Mouse (Mus musculus) lung, embryonic 15.5 days (tissue): Measurements from ENCODE around the gene Hist1h2bq. TPM values are rescaled to one million over a fixed set of nuclear protein-coding genes. Genes with fewer than 3 reads are reported as not detected.
"Not testable (repeated sequence)": the region's sequence is repeated elsewhere in the genome, so short reads cannot be mapped to it uniquely, and the experiment has no call there.

Experiments
- ATAC-seq: fragments of 200-750 bp; cut with Nextera tagmentation; 2 replicates; pipeline ENCODE4 v1.8.0; 2017; ENCODE audit warnings: moderate number of reproducible peaks, borderline replicate concordance; ENCODE audit not compliant: low FRiP score, low TSS enrichment; ENCODE audit errors: extremely low read depth
- H3K27ac ChIP-seq: fragments of 300-500 bp; sonication (generic); 2 replicates; pipeline ENCODE4 v1.5.1; 2015; ENCODE audit warnings: moderate library complexity, mild to moderate bottlenecking, inconsistent platforms
- H3K27me3 ChIP-seq: fragments of 300-500 bp; sonication (generic); 2 replicates; pipeline ENCODE4 v1.6.1; 2015; ENCODE audit warnings: inconsistent platforms
- H3K36me3 ChIP-seq: fragments of 300-500 bp; sonication (generic); 2 replicates; pipeline ENCODE4 v1.6.1; 2015; ENCODE audit warnings: inconsistent platforms
- H3K4me1 ChIP-seq: fragments of 300-500 bp; sonication (generic); 2 replicates; pipeline ENCODE4 v1.6.1; 2015; ENCODE audit warnings: inconsistent platforms
- H3K4me2 ChIP-seq: fragments of 300-500 bp; sonication (generic); 2 replicates; pipeline ENCODE4 v1.6.1; 2015; ENCODE audit warnings: inconsistent platforms, mild to moderate bottlenecking, moderate library complexity
- H3K4me3 ChIP-seq: fragments of 300-500 bp; sonication (generic); 2 replicates; pipeline ENCODE4 v1.5.1; 2015; ENCODE audit warnings: mild to moderate bottlenecking, inconsistent platforms
- H3K9ac ChIP-seq: fragments of 300-500 bp; sonication (generic); 2 replicates; pipeline ENCODE4 v1.6.1; 2015; ENCODE audit warnings: inconsistent platforms
- H3K9me3 ChIP-seq: fragments of 300-500 bp; sonication (generic); 2 replicates; pipeline ENCODE4 v1.6.1; 2016; ENCODE audit warnings: inconsistent platforms
- WGBS: fragments of 180-500 bp; shearing (Covaris S2); methylation state at CpG from one replicate; pipeline ENCODE4 v1.1.7; 2015; 5-methylcytosine and 5-hydroxymethylcytosine counted together
- polyA plus RNA-seq: library from polyadenylated mRNA; unstranded; fragments of >200 nt; fragmentation: Nextera tagmentation; extraction: Ambion mirVana; gene quantifications from 2 replicates; pipeline ENCODE4 v1.2.1, GENCODE M21; 2015

Gene Hist1h2bq
- polyA plus RNA-seq, 1 experiment from 2014 or later, result 23.1 TPM

DNA sequence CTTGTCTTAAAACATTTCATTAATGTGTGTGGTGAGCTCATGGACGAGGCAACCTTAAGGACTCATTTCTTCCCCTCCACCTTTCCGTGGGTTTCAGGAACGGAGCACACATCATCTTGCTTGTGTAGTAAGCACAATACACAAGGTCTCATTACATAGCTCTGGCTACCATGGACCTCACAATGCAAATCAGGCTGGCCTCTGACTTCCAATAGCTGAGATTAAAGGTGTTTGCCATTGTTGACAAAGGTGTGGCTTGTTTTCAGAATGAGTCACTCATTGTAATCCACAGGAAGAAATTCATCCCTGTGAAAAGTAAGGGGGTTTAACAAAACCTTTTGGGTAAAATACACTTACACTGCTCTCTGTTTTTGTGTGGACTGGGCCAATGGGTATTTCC is 18.5 kb upstream of the Hist1h2bq start:
- Histone ChIP-seq H3K4me3 (no peak overlapping the region), H3K9ac (no peak overlapping the region), H3K4me1 (no peaks in the 10 kb centered on the region), H3K4me2 (no peak overlapping the region), H3K9me3 (no peaks in the 10 kb centered on the region), H3K27me3 (no peaks in the 10 kb centered on the region), H3K36me3 (no peaks in the 10 kb centered on the region), H3K27ac (no peak overlapping the region)
- WGBS, result 68% methylated on average over 3 of the region's 3 CpGs
- no peak for ATAC-seq

GRCm38 (mm10) chr13:21820082-21820890 is 10.3 kb upstream of the Hist1h2bq start:
- not testable (repeated sequence) for ATAC-seq, H3K27me3 ChIP-seq, H3K9ac ChIP-seq, H3K4me1 ChIP-seq, H3K36me3 ChIP-seq, H3K9me3 ChIP-seq, H3K4me3 ChIP-seq, H3K27ac ChIP-seq, H3K4me2 ChIP-seq
- 68% methylated on average over 7 of the region's 16 CpGs for WGBS

DNA sequence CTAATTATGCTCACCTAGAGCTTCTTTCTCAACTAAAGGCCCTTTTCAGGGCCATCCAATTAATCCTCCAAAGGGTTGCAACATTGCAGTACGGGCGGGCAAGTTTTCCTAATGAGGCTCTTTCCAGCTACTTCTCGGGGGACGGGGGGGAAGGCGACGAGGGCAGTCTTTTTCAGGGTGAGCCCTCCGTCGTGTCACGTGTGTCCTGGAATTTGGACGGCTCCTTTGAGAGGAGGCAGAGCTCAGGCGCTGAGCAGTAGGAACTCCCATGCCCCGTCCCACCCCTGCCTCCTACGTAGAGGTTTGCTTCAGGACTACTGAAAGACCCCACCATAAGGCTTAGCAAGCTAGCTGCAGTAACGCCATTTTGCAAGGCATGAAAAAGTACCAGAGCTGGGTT is 2.1 kb upstream of the Hist1h2bq start:
- H3K36me3 ChIP-seq, H3K4me1 ChIP-seq, H3K9me3 ChIP-seq, H3K9ac ChIP-seq, H3K27me3 ChIP-seq: not testable (repeated sequence)
- ATAC-seq, result peak; percentile 36; the same call in 1 of the 2 replicates
- peak overlapping the region; percentile 45 for H3K4me2 ChIP-seq
- H3K27ac ChIP-seq, result peak overlapping the region; percentile 71
- peak overlapping the region; percentile 22; the same call in 1 of the 2 replicates for H3K4me3 ChIP-seq
- WGBS, result under 1% methylated on average over 14 of the region's 14 CpGs

- H3K9me3 ChIP-seq, H3K36me3 ChIP-seq, H3K27me3 ChIP-seq, H3K9ac ChIP-seq, H3K4me1 ChIP-seq: not testable (repeated sequence)
- Histone ChIP-seq H3K4me3 (peak within 1 kb of the TSS; percentile 22; the same call in 1 of the 2 replicates), H3K4me2 (peak within 1 kb of the TSS; percentile 45), H3K27ac (peak within 1 kb of the TSS; percentile 71)
- peak; percentile 64; the same call in 1 of the 2 replicates for ATAC-seq
- WGBS, result no CpG with 5 or more reads among the region's 24 CpGs
These were observed 1.5 kb upstream of the Hist1h2bq start, which contains the start of gene Hist1h4m for GRCm38 (mm10) chr13:21811539-21811938. Gene Hist1h4m (plus strand): TSS chr13:21811746.

DNA sequence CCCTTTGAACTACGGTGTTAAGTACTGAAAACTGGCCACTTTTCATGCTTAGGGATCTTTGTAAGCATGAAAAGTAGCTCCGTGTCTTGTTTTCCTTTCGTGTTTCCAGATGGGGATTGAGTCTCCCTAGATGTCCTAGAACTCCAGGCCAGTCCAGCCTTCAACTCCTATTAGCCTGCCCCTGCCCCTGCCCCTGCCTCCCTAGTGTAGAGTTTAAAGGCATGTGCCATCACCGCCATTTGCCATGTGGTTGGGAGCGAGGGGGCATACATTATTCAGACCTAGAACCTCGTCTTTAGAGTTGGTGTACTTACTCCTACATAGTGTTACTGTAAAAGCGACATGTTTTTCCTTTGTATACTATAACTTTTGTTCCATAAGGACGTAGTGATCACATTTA is 1.1 kb upstream of the Hist1h2bq start:
- no CpG with 5 or more reads among the region's 8 CpGs for WGBS
- not testable (repeated sequence) for H3K4me3 ChIP-seq, H3K4me2 ChIP-seq, H3K9ac ChIP-seq, H3K9me3 ChIP-seq, H3K36me3 ChIP-seq, H3K4me1 ChIP-seq, H3K27ac ChIP-seq, H3K27me3 ChIP-seq
- peak; percentile 28; the same call in 1 of the 2 replicates for ATAC-seq

- H3K27me3 ChIP-seq, H3K36me3 ChIP-seq, H3K9me3 ChIP-seq, H3K9ac ChIP-seq, H3K4me2 ChIP-seq, H3K4me3 ChIP-seq, H3K4me1 ChIP-seq, H3K27ac ChIP-seq: not testable (repeated sequence)
- WGBS, result no CpG with 5 or more reads among the region's 4 CpGs
- peak; percentile 62; the same call in 1 of the 2 replicates for ATAC-seq
These were observed 6.9 kb downstream of the Hist1h2bq start for GRCm38 (mm10) chr13:21803058-21803457.

GRCm38 (mm10) chr13:21797163-21797562 is 12.8 kb downstream of the Hist1h2bq start:
- H3K9ac ChIP-seq, H3K4me2 ChIP-seq, H3K27me3 ChIP-seq, ATAC-seq, H3K4me1 ChIP-seq, H3K9me3 ChIP-seq, H3K27ac ChIP-seq, H3K36me3 ChIP-seq, H3K4me3 ChIP-seq: not testable (repeated sequence)

DNA sequence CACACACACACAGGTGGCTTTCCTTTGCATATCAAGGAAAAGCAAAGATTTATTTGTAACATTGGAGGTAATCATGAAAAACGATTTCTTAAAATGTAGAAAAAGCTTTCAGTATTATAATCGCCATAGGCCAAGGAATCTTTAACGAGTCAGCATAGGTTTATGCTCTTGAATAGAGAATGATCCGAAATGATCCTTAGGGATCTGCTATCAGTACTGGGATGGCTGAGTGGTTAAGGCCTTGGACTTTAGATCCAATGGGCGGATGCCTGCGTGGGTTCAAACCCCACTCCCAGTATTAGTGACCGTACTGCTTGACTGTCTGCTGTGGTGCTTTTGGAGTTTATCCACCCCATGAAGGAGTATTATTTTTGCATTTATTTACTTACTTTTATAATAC is 14.4 kb downstream of the Hist1h2bq start:
- H3K4me2 ChIP-seq, result no peak overlapping the region
- no peak overlapping the region for H3K4me3 ChIP-seq
- no peaks in the 10 kb centered on the region for H3K27me3 ChIP-seq
- ATAC-seq, result no peak
- WGBS, result 91% methylated on average over 7 of the region's 7 CpGs
- no peaks in the 10 kb centered on the region for H3K36me3 ChIP-seq
- H3K9me3 ChIP-seq, result no peaks in the 10 kb centered on the region
- no peak overlapping the region for H3K9ac ChIP-seq
- peaks cover 8% of the 10 kb centered on the region; the same call in 1 of the 2 replicates for H3K4me1 ChIP-seq
- H3K27ac ChIP-seq, result no peak overlapping the region

GRCm38 (mm10) chr13:21790601-21791283 is 19.3 kb downstream of the Hist1h2bq start:
- no peaks in the 10 kb centered on the region for H3K27me3 ChIP-seq
- H3K36me3 ChIP-seq, result no peaks in the 10 kb centered on the region
- H3K4me1 ChIP-seq, result peaks cover 32% of the 10 kb centered on the region
- H3K9me3 ChIP-seq, result no peaks in the 10 kb centered on the region
- no peak for ATAC-seq
- 6% methylated on average over 17 of the region's 18 CpGs for WGBS
- peak overlapping the region; percentile 32 for H3K9ac ChIP-seq
- peak overlapping the region; percentile 63 for H3K27ac ChIP-seq
- peak overlapping the region; percentile 21 for H3K4me3 ChIP-seq
- H3K4me2 ChIP-seq, result peak overlapping the region; percentile 54

GRCm38 (mm10) chr13:21789925-21790324 is 20.1 kb downstream of the Hist1h2bq start:
- Histone ChIP-seq H3K36me3 (no peaks in the 10 kb centered on the region), H3K9me3 (no peaks in the 10 kb centered on the region), H3K4me1 (peaks cover 38% of the 10 kb centered on the region), H3K27ac (peak overlapping the region; percentile 24; the same call in 1 of the 2 replicates), H3K4me2 (no peak overlapping the region), H3K9ac (no peak overlapping the region), H3K27me3 (no peaks in the 10 kb centered on the region), H3K4me3 (no peak overlapping the region)
- 54% methylated on average over 6 of the region's 6 CpGs for WGBS
- ATAC-seq, result no peak

DNA sequence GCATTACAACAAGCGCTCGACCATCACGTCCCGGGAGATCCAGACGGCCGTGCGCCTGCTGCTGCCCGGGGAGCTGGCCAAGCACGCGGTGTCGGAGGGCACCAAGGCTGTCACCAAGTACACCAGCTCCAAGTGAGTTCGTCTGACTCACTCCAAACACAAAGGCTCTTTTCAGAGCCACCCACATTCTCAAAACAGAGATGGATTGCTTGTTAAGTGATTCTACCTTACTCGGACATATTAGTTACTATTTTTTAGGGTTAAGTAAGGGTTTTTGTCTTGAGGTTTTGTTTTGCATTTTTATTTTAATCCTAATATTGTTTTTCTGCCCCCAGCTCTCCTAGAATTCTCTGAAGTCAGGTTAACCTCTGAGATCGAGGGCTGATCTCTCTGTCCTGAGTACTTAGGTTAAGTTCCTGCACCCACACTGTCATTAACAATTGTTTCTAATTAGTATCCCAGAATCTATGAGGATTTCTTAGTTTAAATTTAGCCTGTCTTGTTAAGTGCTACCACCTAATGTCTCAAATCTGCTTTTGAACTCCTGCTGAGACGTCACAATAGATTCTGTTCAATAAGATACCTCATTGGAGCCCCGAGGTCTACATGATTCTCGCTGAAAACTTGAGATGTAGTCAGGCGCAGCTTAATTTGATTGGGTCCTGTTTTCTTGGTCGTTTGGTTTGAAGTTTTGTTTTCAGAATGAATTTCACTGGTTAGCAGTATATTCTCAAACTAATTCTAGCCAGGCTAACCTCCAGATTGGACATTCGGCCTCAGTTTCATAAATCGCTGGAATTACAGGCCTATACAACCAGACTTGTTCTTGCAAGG is 22.0 kb downstream of the Hist1h2bq start:
- Histone ChIP-seq H3K4me1 (peaks cover 49% of the 10 kb centered on the region), H3K4me3 (peak overlapping the region; percentile 38), H3K36me3 (no peaks in the 10 kb centered on the region), H3K9me3 (no peaks in the 10 kb centered on the region), H3K27ac (peak overlapping the region; percentile 93), H3K27me3 (no peaks in the 10 kb centered on the region), H3K9ac (peak overlapping the region; percentile 29), H3K4me2 (peak overlapping the region; percentile 50)
- WGBS, result 21% methylated on average over 15 of the region's 21 CpGs
- peak; percentile 2; the same call in 1 of the 2 replicates for ATAC-seq
